Mouse (Mus musculus) liver, postnatal 0 days (tissue): ENCODE results near the gene Esrrg. TPM values are rescaled to one million over a fixed set of nuclear protein-coding genes. Genes with fewer than 3 reads are reported as not detected.
A peak's percentile ranks its signal among the peaks of the same experiment; 100 is the strongest.

Experiments
- ATAC-seq: fragments of 200-750 bp; cut with Nextera tagmentation; 2 replicates; pipeline ENCODE4 v1.8.0; 2017; ENCODE audit warnings: mild to moderate bottlenecking, moderate library complexity
- DNase-seq: peaks from one replicate; pipeline ENCODE4 v3.0.0-alpha.2; 2016
- H3K27ac ChIP-seq: fragments of 300-500 bp; sonication (generic); 2 replicates; pipeline ENCODE4 v1.5.1; 2014; ENCODE audit warnings: antibody characterized with exemption, moderate library complexity, mild to moderate bottlenecking, low read depth
- H3K27me3 ChIP-seq: fragments of 300-500 bp; sonication (generic); 2 replicates; pipeline ENCODE4 v1.6.1; 2014; ENCODE audit warnings: low read length, control low read depth, mixed read lengths; ENCODE audit not compliant: insufficient read depth
- H3K36me3 ChIP-seq: fragments of 300-500 bp; sonication (generic); replicated peaks from 2 replicates; pipeline ENCODE4 v1.6.1; 2014; ENCODE audit warnings: mild to moderate bottlenecking, control low read depth, low read length, moderate library complexity, mixed read lengths; ENCODE audit not compliant: insufficient read depth
- H3K4me1 ChIP-seq: fragments of 300-500 bp; sonication (generic); 2 replicates; pipeline ENCODE4 v1.6.1; 2014; ENCODE audit warnings: antibody characterized with exemption, mild to moderate bottlenecking, control low read depth; ENCODE audit not compliant: insufficient read depth
- H3K4me2 ChIP-seq: fragments of 300-500 bp; sonication (generic); 2 replicates; pipeline ENCODE4 v1.6.1; 2014; ENCODE audit warnings: low read depth, mild to moderate bottlenecking, low read length, moderate library complexity, mixed read lengths
- H3K4me3 ChIP-seq: fragments of 300-500 bp; sonication (generic); 2 replicates; pipeline ENCODE4 v1.5.1; 2014; ENCODE audit warnings: low read depth, low read length
- H3K9ac ChIP-seq: fragments of 300-500 bp; sonication (generic); replicated peaks from 2 replicates; pipeline ENCODE4 v1.6.1; 2014; ENCODE audit warnings: mild to moderate bottlenecking, moderate library complexity
- H3K9me3 ChIP-seq: fragments of 300-500 bp; sonication (generic); 2 replicates; pipeline ENCODE4 v1.6.1; 2016; ENCODE audit warnings: mild to moderate bottlenecking, control low read depth, low read length, mixed read lengths
- CTCF ChIP-seq: sonication (generic); IDR thresholded peaks from 2 replicates; pipeline ENCODE4 v1.5.1; 2016; ENCODE audit warnings: antibody characterized with exemption, low read depth
- EP300 ChIP-seq: IDR thresholded peaks from 2 replicates; pipeline ENCODE4 v1.6.1; 2016; ENCODE audit warnings: antibody characterized with exemption, low read depth, mild to moderate bottlenecking
- WGBS: fragments of 180-500 bp; shearing (Covaris S2); extraction: QIAGEN DNeasy Blood & Tissue Kit; methylation state at CpG from one replicate; pipeline ENCODE4 v1.1.7; 2014; ENCODE audit not compliant: insufficient replicate concordance; 5-methylcytosine and 5-hydroxymethylcytosine counted together
- polyA plus RNA-seq: library from polyadenylated mRNA; unstranded; fragments of >200 nt; fragmentation: Nextera tagmentation; extraction: Ambion mirVana; gene quantifications from 2 replicates; pipeline ENCODE4 v1.2.1, GENCODE M21; 2015

Gene Esrrg
- polyA plus RNA-seq, 1 experiment from 2014 or later, result 0.11 TPM

DNA sequence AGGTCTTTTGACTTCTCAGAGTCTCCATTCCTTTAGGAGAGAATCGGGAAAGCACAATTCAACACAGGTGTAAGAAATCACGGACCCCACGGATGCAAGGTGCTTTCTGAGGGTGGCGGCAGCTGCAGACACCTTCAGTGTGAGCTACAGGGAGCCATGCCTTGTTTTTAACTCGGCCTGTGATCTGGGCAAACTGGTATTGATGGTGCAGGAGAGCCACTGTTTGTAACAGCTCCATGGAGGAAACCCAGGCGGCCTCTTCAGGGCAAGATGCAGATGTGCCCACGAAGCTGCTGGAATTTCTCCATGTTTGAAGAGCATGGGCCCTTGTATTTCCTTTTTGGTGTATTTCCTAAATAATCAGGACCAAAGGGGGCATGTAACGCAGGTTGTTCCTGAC lies 263.6 kb downstream of the Esrrg start:
- Histone ChIP-seq H3K27me3 (no peaks in the 10 kb centered on the region), H3K36me3 (no peaks in the 10 kb centered on the region), H3K4me3 (no peak overlapping the region), H3K4me1 (no peaks in the 10 kb centered on the region), H3K27ac (no peak overlapping the region), H3K4me2 (no peak overlapping the region), H3K9ac (no peak overlapping the region), H3K9me3 (no peaks in the 10 kb centered on the region)
- DNase-seq, result no peak
- WGBS, result 50% methylated on average over 8 of the region's 8 CpGs
- no peak for ATAC-seq
- TF ChIP-seq CTCF (no peak), EP300 (no peak)

DNA sequence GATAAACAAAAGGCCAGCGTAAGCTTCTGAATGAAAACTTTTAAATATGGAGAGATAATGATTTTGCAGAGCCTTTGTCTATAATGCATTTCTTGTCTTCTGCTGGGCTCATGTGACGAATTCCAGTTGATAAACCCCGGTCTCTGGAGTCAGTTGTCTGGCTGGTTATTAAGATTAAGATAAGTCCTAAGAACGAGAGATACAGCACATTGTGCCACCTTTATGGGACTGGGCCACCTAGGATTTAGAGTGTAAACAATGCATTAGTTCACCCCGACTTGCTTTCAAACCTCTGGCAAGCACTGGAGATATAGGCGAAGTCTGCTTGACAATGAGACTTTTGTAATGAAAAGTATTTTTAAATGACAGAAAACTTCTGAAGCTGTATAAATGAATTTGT lies 264.2 kb downstream of the Esrrg start:
- Histone ChIP-seq H3K4me3 (no peak overlapping the region), H3K27ac (no peak overlapping the region), H3K4me1 (no peaks in the 10 kb centered on the region), H3K9ac (no peak overlapping the region), H3K36me3 (no peaks in the 10 kb centered on the region), H3K4me2 (no peak overlapping the region), H3K9me3 (no peaks in the 10 kb centered on the region), H3K27me3 (no peaks in the 10 kb centered on the region)
- DNase-seq (no peak), ATAC-seq (no peak)
- WGBS, result 51% methylated on average over 6 of the region's 6 CpGs
- TF ChIP-seq EP300 (no peak), CTCF (no peak)

- H3K27me3 ChIP-seq, result no peaks in the 10 kb centered on the region
- WGBS, result 72% methylated on average over 2 of the region's 2 CpGs
- H3K27ac ChIP-seq, result no peak overlapping the region
- no peak overlapping the region for H3K4me3 ChIP-seq
- DNase-seq (no peak), ATAC-seq (no peak)
- no peak overlapping the region for H3K4me2 ChIP-seq
- no peak overlapping the region for H3K9ac ChIP-seq
- H3K4me1 ChIP-seq, result no peaks in the 10 kb centered on the region
- no peaks in the 10 kb centered on the region for H3K9me3 ChIP-seq
- H3K36me3 ChIP-seq, result no peaks in the 10 kb centered on the region
- TF ChIP-seq CTCF, result no peak
- TF ChIP-seq EP300, result no peak
Observed at GRCm38 (mm10) chr1:187873770-187874169, 265.2 kb downstream of the Esrrg start.

DNA sequence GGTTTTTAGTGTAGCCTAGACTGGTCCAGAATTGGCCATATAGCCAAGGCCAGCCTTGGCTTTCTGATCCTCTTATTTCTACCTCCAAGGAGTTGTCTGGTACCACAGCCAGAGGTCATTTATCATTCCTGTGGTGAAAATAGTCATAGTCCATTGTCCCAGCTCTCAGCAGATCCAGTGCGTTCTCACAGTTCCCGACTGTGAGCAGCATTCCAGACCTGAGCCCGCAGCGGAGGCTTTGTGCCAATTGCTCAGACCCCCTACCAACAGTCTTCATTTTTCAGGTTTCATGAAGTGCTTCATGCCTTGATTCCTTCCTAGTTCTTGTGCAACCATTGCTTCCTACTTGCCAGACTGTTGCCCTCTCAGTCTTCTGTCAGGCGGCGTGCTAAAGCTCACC lies 278.7 kb downstream of the Esrrg start:
- no peak for TF ChIP-seq CTCF
- TF ChIP-seq EP300, result no peak
- 73% methylated on average over 6 of the region's 6 CpGs for WGBS
- Histone ChIP-seq H3K4me1 (no peaks in the 10 kb centered on the region), H3K36me3 (no peaks in the 10 kb centered on the region), H3K27ac (no peak overlapping the region), H3K4me2 (no peak overlapping the region), H3K4me3 (no peak overlapping the region), H3K9me3 (no peaks in the 10 kb centered on the region), H3K27me3 (no peaks in the 10 kb centered on the region), H3K9ac (no peak overlapping the region)
- ATAC-seq, result no peak
- no peak for DNase-seq

GRCm38 (mm10) chr1:187888142-187888541 lies 279.6 kb downstream of the Esrrg start:
- TF ChIP-seq CTCF (no peak), EP300 (no peak)
- no peak overlapping the region for H3K4me3 ChIP-seq
- DNase-seq (no peak), ATAC-seq (no peak)
- no peaks in the 10 kb centered on the region for H3K27me3 ChIP-seq
- no peak overlapping the region for H3K27ac ChIP-seq
- H3K9ac ChIP-seq, result no peak overlapping the region
- H3K9me3 ChIP-seq, result no peaks in the 10 kb centered on the region
- no peak overlapping the region for H3K4me2 ChIP-seq
- H3K36me3 ChIP-seq, result no peaks in the 10 kb centered on the region
- 74% methylated on average over 8 of the region's 8 CpGs for WGBS
- H3K4me1 ChIP-seq, result no peaks in the 10 kb centered on the region

- Histone ChIP-seq H3K9ac (no peak overlapping the region), H3K4me2 (no peak overlapping the region), H3K9me3 (no peaks in the 10 kb centered on the region), H3K4me3 (no peak overlapping the region), H3K27ac (no peak overlapping the region), H3K36me3 (no peaks in the 10 kb centered on the region), H3K4me1 (no peaks in the 10 kb centered on the region), H3K27me3 (no peaks in the 10 kb centered on the region)
- ATAC-seq, result peak; percentile 82
- WGBS, result 49% methylated on average over 4 of the region's 4 CpGs
- peak; percentile 24 for DNase-seq
- TF ChIP-seq CTCF (no peak), EP300 (no peak)
Observed at GRCm38 (mm10) chr1:187889096-187889495, 280.5 kb downstream of the Esrrg start.

- H3K4me3 ChIP-seq, result no peak overlapping the region
- ATAC-seq, result no peak
- H3K36me3 ChIP-seq, result no peaks in the 10 kb centered on the region
- TF ChIP-seq CTCF (no peak), EP300 (no peak)
- 51% methylated on average over 9 of the region's 9 CpGs for WGBS
- no peaks in the 10 kb centered on the region for H3K27me3 ChIP-seq
- no peak overlapping the region for H3K9ac ChIP-seq
- no peaks in the 10 kb centered on the region for H3K9me3 ChIP-seq
- H3K4me1 ChIP-seq, result no peaks in the 10 kb centered on the region
- no peak overlapping the region for H3K27ac ChIP-seq
- DNase-seq, result no peak
- no peak overlapping the region for H3K4me2 ChIP-seq
Observed at GRCm38 (mm10) chr1:187891262-187891661, 282.7 kb downstream of the Esrrg start.
